Mouse (Mus musculus) B cell, adult 2 months (primary cell): Measurements from ENCODE around the gene Arhgap4.

Source experiments
- DNase-seq, 2 experiments: peaks; one replicate each; pipeline ENCODE4 v3.0.0; 2022

The Arhgap4 gene

GRCm38 (mm10) chrX:73921823-73922549 is at the start of gene Arhgap4, which contains the start of gene Naa10:
Gene Arhgap4, minus strand, starts transcription at chrX:73921870.
Gene Naa10, minus strand, starts transcription at chrX:73921944.
- peak; percentile 69 to 70 for DNase-seq

DNA sequence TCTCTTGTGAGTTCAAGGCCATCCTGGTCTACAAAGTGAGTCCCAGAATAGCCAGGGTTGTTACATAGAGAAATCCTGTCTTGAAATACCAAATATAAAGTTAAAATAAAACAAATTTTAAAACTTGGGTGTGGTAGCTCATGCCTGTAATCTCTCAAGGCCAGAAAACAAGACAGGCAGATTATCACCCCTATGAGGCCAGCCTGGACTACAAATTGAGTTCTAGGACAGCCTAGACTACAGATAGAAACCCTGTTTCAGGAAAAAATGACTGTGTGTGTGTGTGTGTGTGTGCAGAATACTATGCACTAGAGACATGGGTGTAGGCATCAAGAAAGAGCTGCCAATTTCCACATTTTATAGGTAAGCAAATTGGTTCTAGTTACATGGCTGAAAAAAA is 49.1 kb upstream of the Arhgap4 start:
- DNase-seq: no peak

- DNase-seq: no peak
These were observed 48.1 kb upstream of the Arhgap4 start for GRCm38 (mm10) chrX:73969729-73970128.

- DNase-seq: no peak
These were observed 47.5 kb upstream of the Arhgap4 start for GRCm38 (mm10) chrX:73969167-73969566.

DNA sequence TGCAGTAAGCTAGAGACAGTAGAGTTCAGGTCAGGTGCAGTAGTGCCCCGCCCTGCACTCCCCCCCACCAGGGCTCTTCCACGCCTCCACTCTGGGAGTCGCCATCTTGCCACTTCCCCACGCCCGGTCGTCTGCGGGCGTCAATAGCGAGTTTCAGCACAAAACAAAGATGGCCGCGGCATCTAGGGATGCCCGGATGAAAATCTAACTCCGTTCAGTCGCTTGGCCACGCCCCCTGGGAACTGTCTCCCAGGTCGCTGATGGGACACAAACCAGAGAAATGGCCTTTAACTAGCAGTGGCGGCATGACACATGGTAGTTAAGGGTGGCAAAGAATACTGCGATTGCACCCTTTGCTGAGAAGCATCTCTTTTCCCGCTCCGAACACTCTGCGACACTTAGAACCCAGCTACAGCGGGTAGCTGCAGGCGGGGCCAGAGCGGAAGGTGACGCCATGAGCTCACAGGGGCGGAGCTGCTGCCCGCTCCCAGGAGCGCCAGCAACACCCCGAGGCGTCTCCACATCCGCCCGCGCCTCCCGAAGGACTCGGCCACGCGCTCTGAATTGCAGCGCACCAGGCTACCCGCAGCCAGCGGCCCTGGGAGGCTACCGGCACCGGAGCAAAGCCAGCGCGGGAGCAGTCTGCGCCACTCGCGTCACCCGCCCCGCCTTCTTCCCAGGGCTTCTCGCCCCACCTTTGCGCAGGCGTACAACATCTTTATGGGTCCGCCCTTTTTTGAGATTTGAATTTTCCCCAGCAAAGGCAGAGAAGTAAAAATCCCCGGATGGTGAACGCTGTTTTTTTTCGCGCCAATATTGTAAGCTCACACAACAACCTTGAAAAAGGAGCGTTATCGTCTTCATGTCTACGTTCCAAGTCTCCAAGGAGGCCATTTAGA is 45.8 kb upstream of the Arhgap4 start:
- peak; percentile 86 to 89 for DNase-seq

- DNase-seq: peak; percentile 85 to 90
These were observed 44.8 kb upstream of the Arhgap4 start, which contains the start of gene Hcfc1 for GRCm38 (mm10) chrX:73966248-73967176. Gene Hcfc1, minus strand, starts transcription at chrX:73966357.

- peak; percentile 43 to 54 for DNase-seq
These were observed 43.6 kb upstream of the Arhgap4 start for GRCm38 (mm10) chrX:73965307-73965706.

DNA sequence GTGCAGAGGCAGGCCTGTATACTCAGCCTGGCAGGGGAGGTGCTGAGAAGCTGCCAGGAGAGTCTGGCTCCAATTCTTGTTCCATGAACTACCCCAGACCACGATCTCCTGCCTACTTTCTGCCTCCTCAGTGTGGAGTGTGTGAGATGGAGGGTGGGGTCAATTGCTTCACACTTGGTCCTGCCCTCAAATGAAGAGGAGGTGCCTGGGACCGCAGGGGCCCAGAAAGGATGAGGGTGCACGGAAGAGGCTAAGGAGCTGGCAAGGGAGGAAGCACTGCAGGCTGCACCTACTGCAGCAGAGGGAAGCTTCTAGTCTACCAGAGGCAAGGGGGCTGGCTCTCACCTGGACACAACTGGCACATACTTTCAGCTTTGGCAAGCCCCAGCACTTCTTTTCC is 42.7 kb upstream of the Arhgap4 start:
- no peak for DNase-seq

GRCm38 (mm10) chrX:73954988-73955387 is 33.3 kb upstream of the Arhgap4 start:
- no peak for DNase-seq

DNA sequence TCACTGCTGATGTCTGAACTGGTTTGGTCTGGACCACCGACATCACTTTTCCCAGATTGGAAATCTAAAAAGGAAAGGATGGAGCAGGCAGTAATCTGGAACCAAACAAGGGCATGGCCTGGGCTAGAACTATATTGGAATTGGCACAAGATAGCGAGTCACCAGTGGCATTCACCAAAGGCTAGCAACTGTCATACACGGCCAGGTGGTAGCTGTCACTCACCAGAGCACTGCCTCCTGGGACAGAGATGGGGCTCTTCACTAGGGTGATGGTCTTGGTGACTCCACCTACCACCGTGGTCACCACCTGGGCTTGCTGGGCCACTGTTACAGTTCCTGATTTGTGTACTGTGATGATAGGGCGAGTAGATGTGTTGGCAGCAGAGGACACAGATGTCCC is 30.9 kb upstream of the Arhgap4 start:
- no peak for DNase-seq

GRCm38 (mm10) chrX:73949341-73949740 is 27.7 kb upstream of the Arhgap4 start:
- no peak for DNase-seq

DNA sequence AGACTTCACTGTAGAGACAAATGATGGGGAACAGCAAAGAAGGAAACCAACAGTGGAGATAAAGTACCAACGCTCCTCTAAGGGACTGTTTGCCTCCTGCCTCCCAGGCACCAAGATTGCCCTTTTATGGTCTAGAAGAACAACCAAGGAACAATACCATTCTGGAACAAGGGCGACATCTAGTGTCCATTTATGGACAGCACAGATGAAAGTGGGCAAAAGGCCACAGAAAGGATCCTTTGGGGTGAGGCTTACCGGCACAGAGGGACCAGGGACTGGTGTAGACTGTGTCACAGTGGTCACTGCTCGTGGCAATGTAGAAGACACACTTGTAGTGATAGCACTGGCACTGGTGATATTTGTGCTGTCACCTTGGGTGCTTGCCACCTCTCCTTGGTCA is 27.0 kb upstream of the Arhgap4 start:
- DNase-seq: peak; percentile 67 to 71

DNA sequence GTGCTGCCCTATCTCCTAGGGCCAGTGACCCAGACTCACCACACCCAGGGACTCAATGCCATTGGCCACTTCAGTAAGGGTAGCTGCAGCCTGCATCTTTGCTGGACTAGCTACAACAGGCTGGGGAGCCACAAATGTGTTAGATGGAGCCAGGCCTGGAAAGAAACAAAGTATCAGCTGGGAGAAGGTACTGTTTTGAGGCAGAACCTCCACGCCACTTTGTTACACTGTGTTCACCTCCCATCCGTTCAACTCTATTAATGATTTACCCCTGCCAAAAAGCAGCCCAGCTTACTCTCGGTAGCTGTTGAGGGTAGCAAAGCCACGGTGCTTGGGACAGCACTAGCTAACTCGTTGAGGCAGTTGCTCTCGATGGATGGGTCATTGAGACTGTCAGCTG is 25.2 kb upstream of the Arhgap4 start:
- DNase-seq: no peak

- DNase-seq: no peak
These were observed 20.6 kb upstream of the Arhgap4 start for GRCm38 (mm10) chrX:73942294-73942693.

DNA sequence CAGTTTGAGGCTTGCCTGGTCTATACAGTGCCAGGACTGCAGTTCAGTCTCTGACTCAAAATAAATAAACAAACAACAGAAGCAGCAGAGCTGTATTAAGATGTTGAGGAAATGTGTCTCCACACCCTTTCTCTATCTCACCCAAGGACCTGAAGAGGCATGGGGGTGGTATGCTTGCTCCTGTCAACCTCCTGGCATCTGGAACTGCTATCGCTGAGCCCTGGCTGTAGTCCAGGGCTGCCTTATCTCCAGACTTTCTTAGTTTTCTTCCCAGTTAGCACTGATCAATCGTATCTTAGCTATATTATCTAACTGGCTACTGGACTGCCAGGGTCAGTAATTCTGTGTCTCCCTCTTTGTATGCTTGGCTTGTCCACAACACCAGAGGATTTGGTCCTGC is 20.2 kb upstream of the Arhgap4 start:
- no peak for DNase-seq

GRCm38 (mm10) chrX:73931871-73932270 is 10.2 kb upstream of the Arhgap4 start:
- no peak for DNase-seq

DNA sequence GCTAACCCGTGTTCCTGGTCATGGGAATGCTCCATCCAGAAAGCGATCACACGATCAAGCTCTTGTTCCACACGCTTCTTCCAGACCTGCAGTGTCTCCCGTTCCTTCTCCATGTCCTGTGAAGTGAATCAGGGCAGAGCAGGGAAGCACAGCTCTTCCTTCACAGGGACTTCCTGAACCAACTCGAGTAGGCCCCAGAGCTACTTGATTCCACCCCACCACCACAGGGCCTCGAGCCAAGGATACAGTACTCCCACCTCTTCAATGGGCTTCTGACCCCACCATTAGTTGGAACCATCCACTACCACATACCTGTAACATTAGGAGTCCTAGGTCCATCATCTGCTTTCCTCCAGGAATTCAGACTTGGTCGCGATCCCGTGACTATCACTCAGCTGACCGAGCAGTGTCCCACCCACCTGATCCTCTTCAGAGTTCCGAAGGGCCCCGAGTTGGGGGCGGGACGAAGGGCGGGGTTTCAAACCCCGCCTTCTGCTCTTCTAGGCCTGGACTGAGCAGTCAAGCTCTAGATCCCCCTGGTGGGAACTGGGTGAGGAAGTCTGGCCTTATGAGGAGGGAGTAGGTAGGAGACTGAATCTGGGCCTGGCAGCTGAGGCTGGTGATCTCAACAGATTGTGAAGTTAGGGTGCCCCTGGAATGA is 8.9 kb upstream of the Arhgap4 start, which contains the start of gene Renbp:
Gene Renbp, minus strand, starts transcription at position 449 of the 661 bp plus-strand sequence.
- DNase-seq: peak; percentile 75 to 79

DNA sequence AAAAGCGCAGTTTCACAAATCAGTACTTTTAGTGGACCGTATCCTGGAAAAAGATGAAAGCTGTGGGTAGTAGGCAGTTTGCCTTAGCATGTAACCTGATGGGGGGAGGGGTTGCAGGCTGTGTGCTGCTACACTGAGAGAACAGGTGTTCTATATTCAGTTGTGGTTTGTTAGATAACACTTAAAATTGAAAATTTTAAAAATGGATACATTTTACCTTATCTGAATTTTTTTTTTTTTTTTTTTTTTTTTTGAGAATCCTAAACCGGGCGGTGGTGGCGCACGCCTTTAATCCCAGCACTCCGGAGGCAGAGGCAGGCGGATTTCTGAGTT is 846 bp upstream of the Arhgap4 start:
- no peak for DNase-seq

DNA sequence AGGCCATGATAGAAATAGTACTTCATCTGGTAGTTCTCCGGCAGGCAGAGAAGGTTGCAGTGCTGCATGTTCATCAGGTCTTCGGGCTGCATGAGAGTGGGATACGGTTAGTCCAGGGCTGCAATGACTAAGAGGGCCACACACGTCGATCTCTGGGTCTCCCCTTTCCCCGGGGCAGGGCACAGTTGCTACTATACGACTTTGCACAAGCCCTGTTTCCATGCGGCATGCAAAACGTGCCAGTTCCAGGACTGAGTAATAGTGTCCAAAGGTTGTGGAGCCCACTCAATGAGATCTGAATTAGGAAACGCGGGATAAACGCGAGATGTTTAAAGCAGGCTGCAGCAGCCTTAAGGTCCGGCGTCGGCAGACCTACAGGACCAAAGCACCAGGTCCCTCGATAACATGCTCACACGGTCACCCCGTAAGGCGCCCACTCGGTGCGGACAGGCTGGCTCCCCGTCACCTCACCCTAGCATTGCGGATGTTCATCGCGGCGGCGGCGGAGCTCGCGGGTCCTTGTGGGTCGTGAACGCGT is 316 bp downstream of the Arhgap4 start:
- no peak for DNase-seq

GRCm38 (mm10) chrX:73918631-73919030 is 3.0 kb downstream of the Arhgap4 start:
- no peak for DNase-seq

GRCm38 (mm10) chrX:73916945-73917344 is 4.7 kb downstream of the Arhgap4 start:
- no peak for DNase-seq
